Mouse (Mus musculus) E14TG2a.4 (cell line): ENCODE data around the gene Adamtsl1.

Experiments
- CTCF ChIP-seq: conservative IDR thresholded peaks from 2 replicates; pipeline ENCODE4 v1.5.1; 2014; ENCODE audit warnings: low read length
- NANOG ChIP-seq: IDR thresholded peaks from 2 replicates; pipeline ENCODE4 v1.6.1; 2014; ENCODE audit warnings: borderline replicate concordance, low read length, mixed read lengths

DNA sequence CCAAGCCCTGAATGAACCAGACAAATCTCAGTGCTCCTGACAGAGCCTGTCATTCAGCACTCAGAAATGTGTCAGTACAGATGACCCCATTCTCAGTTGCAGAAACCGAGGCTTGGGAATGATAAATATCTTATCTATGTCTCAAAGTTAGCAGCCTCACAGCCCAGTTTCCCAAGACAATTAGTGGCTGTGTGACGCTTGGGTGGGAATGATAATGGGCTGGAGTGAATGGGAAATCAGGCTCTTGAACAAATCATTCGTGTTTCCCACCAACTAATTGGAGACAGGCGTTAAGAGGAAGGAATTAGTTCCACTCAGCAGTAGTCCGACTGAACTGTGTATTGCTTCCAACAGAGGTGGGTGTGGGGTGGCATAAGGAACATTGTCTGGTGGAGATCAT, 268.5 kb downstream of the Adamtsl1 start:
- TF ChIP-seq CTCF (no peak), NANOG (no peak)
